Mouse (Mus musculus): ENCODE data around the gene Spata2l. TPM values are rescaled to one million over a fixed set of nuclear protein-coding genes. Genes with fewer than 3 reads are reported as not detected.
A peak's percentile ranks its signal among the peaks of the same experiment; 100 is the strongest.

Gene Spata2l
- total and polyA plus RNA-seq, 3 experiments, result 1.9 to 3.1 TPM; not detected in 1

- Histone ChIP-seq H3K9me3 (replicated peaks; ENCODE audit: insufficient read depth, low read length) (no peaks in the 10 kb centered on the region), H3K27me3 (ENCODE audit: control insufficient read depth in 1 of 2, insufficient read depth in 2 of 2, low read length in 2 of 2) (no peaks in the 10 kb centered on the region; a peak in 1 of 4 replicates), H3K36me3 (ENCODE audit: control insufficient read depth in 1 of 2, insufficient read depth in 2 of 2, low read length in 2 of 2) (no peaks in the 10 kb centered on the region; a peak in 1 of 4 replicates), H3K4me1 (ENCODE audit: control insufficient read depth in 1 of 2, insufficient read depth in 2 of 2, low read length in 2 of 2) (peaks cover 0 to 9% of the 10 kb centered on the region in 2 experiments; a peak in 1 of 4 replicates), H3K79me2 (ENCODE audit: control insufficient read depth, insufficient read depth, low read length, poor library complexity) (no peaks in the 10 kb centered on the region; the same call in 1 of the 2 replicates), H3K4me3 (ENCODE audit: control insufficient read depth in 1 of 2, insufficient read depth in 1 of 2, low read depth in 2 of 2, low read length in 2 of 2) (peak overlapping the region; percentile 78 to 90; a peak in 3 of 4 replicates), H3K27ac (ENCODE audit: control insufficient read depth, low read depth, low read length) (no peak overlapping the region), H3K9ac (ENCODE audit: control insufficient read depth, low read depth, low read length, poor library complexity, severe bottlenecking) (no peak overlapping the region)
- TF ChIP-seq NRF1 (IDR thresholded peaks at IDR 0.05; ENCODE audit: insufficient read depth, low read depth, low read length, poor library complexity, severe bottlenecking), result no peak
- no peak for TF ChIP-seq CHD1 (IDR thresholded peaks at IDR 0.05; ENCODE audit: low read depth, low read length)
- TF ChIP-seq MAX (IDR thresholded peaks at IDR 0.05; ENCODE audit: low read length), result no peak
- TF ChIP-seq ZMIZ1 (IDR thresholded peaks at IDR 0.05; ENCODE audit: low read depth, low read length), result no peak
- no peak for TF ChIP-seq USF1 (IDR thresholded peaks at IDR 0.05; ENCODE audit: low read depth, low read length)
- TF ChIP-seq POLR2AphosphoS2 (IDR thresholded peaks at IDR 0.05; ENCODE audit: low read length), result 0 out of 2 replicates have a peak, but pooled peaks have one; percentile 6
- TF ChIP-seq TCF12 (IDR thresholded peaks at IDR 0.05; ENCODE audit: low read depth, low read length), result no peak
- no peak for DNase-seq (ENCODE audit: low read depth, low spot score)
These were observed 1.0 kb downstream of the Spata2l start for GRCm38 (mm10) chr8:123234918-123235519.

GRCm38 (mm10) chr8:123233760-123234159 is 2.3 kb downstream of the Spata2l start:
- no peaks in the 10 kb centered on the region; a peak in 1 of 4 replicates for H3K36me3 ChIP-seq (ENCODE audit: control insufficient read depth in 1 of 2, insufficient read depth in 2 of 2, low read length in 2 of 2)

More at GRCm38 (mm10) chr8:123233760-123234159, 2.3 kb downstream of the Spata2l start:
- DNase-seq (ENCODE audit: low read depth, low spot score), result no peak
- TF ChIP-seq POLR2A (IDR thresholded peaks at IDR 0.05; ENCODE audit: control insufficient read depth in 1 of 2, insufficient read depth in 1 of 2, low read depth in 1 of 2, low read length in 2 of 2, poor library complexity in 1 of 2), result no peak
- no peak for TF ChIP-seq MAFK (IDR thresholded peaks at IDR 0.05; ENCODE audit: borderline replicate concordance, low read depth, low read length)
- TF ChIP-seq POLR2AphosphoS5 (IDR thresholded peaks at IDR 0.05; ENCODE audit: borderline replicate concordance, low read depth, low read length), result no peak
- no peak for TF ChIP-seq MEF2A (IDR thresholded peaks at IDR 0.05; ENCODE audit: extremely low read depth, insufficient replicate concordance, low read depth, low read length, poor library complexity, severe bottlenecking)
- TF ChIP-seq KAT2A (conservative IDR thresholded peaks at IDR 0.05; ENCODE audit: low read depth, low read length), result no peak
- no peak for TF ChIP-seq MAZ (IDR thresholded peaks at IDR 0.05; ENCODE audit: low read depth, low read length)
- no peak for TF ChIP-seq BHLHE40 (IDR thresholded peaks at IDR 0.05; ENCODE audit: borderline replicate concordance, low read depth, low read length)
- no peak for TF ChIP-seq TAL1 (IDR thresholded peaks at IDR 0.05; ENCODE audit: low read length)
- no peak for TF ChIP-seq TBP (IDR thresholded peaks at IDR 0.05; ENCODE audit: low read depth, low read length)
- no peak for TF ChIP-seq NELFE (IDR thresholded peaks at IDR 0.05; ENCODE audit: low read depth, low read length)
- TF ChIP-seq CTCF (IDR thresholded peaks at IDR 0.05 in 2 of 3, conservative IDR thresholded peaks at IDR 0.05 in 1 of 3; ENCODE audit: control insufficient read depth in 1 of 3, insufficient read depth in 1 of 3, low read depth in 2 of 3, low read length in 3 of 3, poor library complexity in 1 of 3, severe bottlenecking in 1 of 3), result no peak
- no peak for TF ChIP-seq POLR2AphosphoS2 (IDR thresholded peaks at IDR 0.05; ENCODE audit: low read length)
- no peak for TF ChIP-seq USF2 (IDR thresholded peaks at IDR 0.05; ENCODE audit: borderline replicate concordance in 1 of 2, insufficient read depth in 1 of 2, low read depth in 1 of 2, low read length in 2 of 2)
- no peak for TF ChIP-seq GABPA (IDR thresholded peaks at IDR 0.05; ENCODE audit: low read depth, low read length)
- TF ChIP-seq ETS1 (IDR thresholded peaks at IDR 0.05; ENCODE audit: low read depth, low read length), result no peak
- no peak for TF ChIP-seq NRF1 (IDR thresholded peaks at IDR 0.05; ENCODE audit: insufficient read depth, low read depth, low read length, poor library complexity, severe bottlenecking)
- TF ChIP-seq CHD2 (IDR thresholded peaks at IDR 0.05; ENCODE audit: low read length), result no peak
- no peak for TF ChIP-seq SIN3A (IDR thresholded peaks at IDR 0.05; ENCODE audit: low read length)
- Histone ChIP-seq H3K9ac (ENCODE audit: control insufficient read depth, low read depth, low read length, poor library complexity, severe bottlenecking) (no peak overlapping the region), H3K27me3 (ENCODE audit: control insufficient read depth in 1 of 2, insufficient read depth in 2 of 2, low read length in 2 of 2) (no peaks in the 10 kb centered on the region; a peak in 1 of 4 replicates), H3K4me1 (ENCODE audit: control insufficient read depth in 1 of 2, insufficient read depth in 2 of 2, low read length in 2 of 2) (peaks cover 0 to 9% of the 10 kb centered on the region in 2 experiments; a peak in 1 of 4 replicates), H3K27ac (ENCODE audit: control insufficient read depth, low read depth, low read length) (no peak overlapping the region), H3K79me2 (ENCODE audit: control insufficient read depth, insufficient read depth, low read length, poor library complexity) (no peaks in the 10 kb centered on the region; the same call in 1 of the 2 replicates), H3K9me3 (replicated peaks; ENCODE audit: insufficient read depth, low read length) (no peaks in the 10 kb centered on the region), H3K4me3 (ENCODE audit: control insufficient read depth in 1 of 2, insufficient read depth in 1 of 2, low read depth in 2 of 2, low read length in 2 of 2) (no peak overlapping the region)
